Mouse (Mus musculus) heart, adult 2 months (tissue): ENCODE measurements around the gene Lrp10.

Experiments used
- CTCF ChIP-seq: fragments of 200-600 bp; IDR thresholded peaks from 2 replicates; pipeline ENCODE4 v1.8.1; 2022; ENCODE audit warnings: antibody characterized with exemption, mild to moderate bottlenecking, moderate library complexity
- EP300 ChIP-seq: fragments of 200-500 bp; IDR thresholded peaks from 2 replicates; pipeline ENCODE4 v1.6.1; 2011; ENCODE audit warnings: low read depth, low read length, control low read depth; ENCODE audit not compliant: insufficient read depth
- POLR2A ChIP-seq: fragments of 200-500 bp; IDR thresholded peaks from 2 replicates; pipeline ENCODE4 v1.6.1; 2011; ENCODE audit warnings: mild to moderate bottlenecking, low read depth, low read length, control low read depth; ENCODE audit not compliant: insufficient read depth

- TF ChIP-seq CTCF = no peak
- no peak for TF ChIP-seq EP300
- no peak for TF ChIP-seq POLR2A
These were observed 16.7 kb downstream of the Lrp10 start for GRCm38 (mm10) chr14:54480673-54481072.
